Mouse (Mus musculus) intestine, embryonic 16.5 days (tissue): ENCODE results near the gene Mgat5. TPM values are rescaled to one million over a fixed set of nuclear protein-coding genes. Genes with fewer than 3 reads are reported as not detected.

Experiments
- ATAC-seq: fragments of 200-750 bp; cut with Nextera tagmentation; 2 replicates; pipeline ENCODE4 v1.8.0; 2017; ENCODE audit warnings: moderate TSS enrichment, moderate library complexity
- H3K27ac ChIP-seq: fragments of 300-500 bp; sonication (generic); 2 replicates; pipeline ENCODE4 v1.5.1; 2014; ENCODE audit warnings: mild to moderate bottlenecking, low read length
- H3K27me3 ChIP-seq: fragments of 300-500 bp; sonication (generic); replicated peaks from 2 replicates; pipeline ENCODE4 v1.6.1; 2014; ENCODE audit warnings: low read length, control low read depth, mixed read lengths; ENCODE audit not compliant: control insufficient read depth, insufficient read depth
- H3K36me3 ChIP-seq: fragments of 300-500 bp; sonication (generic); 2 replicates; pipeline ENCODE4 v1.6.1; 2014; ENCODE audit warnings: low read length, control low read depth; ENCODE audit not compliant: control insufficient read depth, insufficient read depth
- H3K4me1 ChIP-seq: fragments of 300-500 bp; sonication (generic); 2 replicates; pipeline ENCODE4 v1.6.1; 2014; ENCODE audit warnings: low read length, control low read depth, mixed read lengths; ENCODE audit not compliant: control insufficient read depth, insufficient read depth
- H3K4me2 ChIP-seq: fragments of 300-500 bp; sonication (generic); 2 replicates; pipeline ENCODE4 v1.6.1; 2014; ENCODE audit warnings: low read depth, low read length, control low read depth
- H3K4me3 ChIP-seq: fragments of 300-500 bp; sonication (generic); 2 replicates; pipeline ENCODE4 v1.5.1; 2014; ENCODE audit warnings: mild to moderate bottlenecking, low read length
- H3K9ac ChIP-seq: fragments of 300-500 bp; sonication (generic); 2 replicates; pipeline ENCODE4 v1.6.1; 2014; ENCODE audit warnings: low read depth, low read length
- H3K9me3 ChIP-seq: fragments of 300-500 bp; sonication (generic); 2 replicates; pipeline ENCODE4 v1.6.1; 2016; ENCODE audit warnings: low read length, control low read depth; ENCODE audit not compliant: control insufficient read depth
- WGBS: fragments of 180-500 bp; shearing (Covaris S2); extraction: QIAGEN DNeasy Blood & Tissue Kit; methylation state at CpG from one replicate; pipeline ENCODE4 v1.1.7; 2014; 5-methylcytosine and 5-hydroxymethylcytosine counted together
- polyA plus RNA-seq: library from polyadenylated mRNA; unstranded; fragments of >200 nt; fragmentation: Nextera tagmentation; extraction: Ambion mirVana; gene quantifications from 2 replicates; pipeline ENCODE4 v1.2.1, GENCODE M21; 2015

The Mgat5 gene
- polyA plus RNA-seq, 1 experiment from 2014 or later = 5.9 TPM

GRCm38 (mm10) chr1:127536448-127536847 is 331.6 kb downstream of the Mgat5 start:
- Histone ChIP-seq H3K36me3 (no peaks in the 10 kb centered on the region), H3K9ac (no peak overlapping the region), H3K9me3 (no peaks in the 10 kb centered on the region), H3K4me1 (no peaks in the 10 kb centered on the region), H3K4me2 (no peak overlapping the region), H3K27ac (no peak overlapping the region), H3K4me3 (no peak overlapping the region), H3K27me3 (no peaks in the 10 kb centered on the region)
- 48% methylated on average over 5 of the region's 5 CpGs for WGBS
- ATAC-seq = no peak

GRCm38 (mm10) chr1:127537204-127538038 is 332.6 kb downstream of the Mgat5 start:
- H3K4me1 ChIP-seq = no peaks in the 10 kb centered on the region
- H3K9me3 ChIP-seq = no peaks in the 10 kb centered on the region
- no peak for ATAC-seq
- H3K27ac ChIP-seq = no peak overlapping the region
- H3K27me3 ChIP-seq = no peaks in the 10 kb centered on the region
- no peak overlapping the region for H3K9ac ChIP-seq
- H3K36me3 ChIP-seq = no peaks in the 10 kb centered on the region
- no peak overlapping the region for H3K4me3 ChIP-seq
- peak overlapping the region; percentile 20; the same call in 1 of the 2 replicates for H3K4me2 ChIP-seq
- 20% methylated on average over 17 of the region's 17 CpGs for WGBS
